In the genomic region with DNA sequence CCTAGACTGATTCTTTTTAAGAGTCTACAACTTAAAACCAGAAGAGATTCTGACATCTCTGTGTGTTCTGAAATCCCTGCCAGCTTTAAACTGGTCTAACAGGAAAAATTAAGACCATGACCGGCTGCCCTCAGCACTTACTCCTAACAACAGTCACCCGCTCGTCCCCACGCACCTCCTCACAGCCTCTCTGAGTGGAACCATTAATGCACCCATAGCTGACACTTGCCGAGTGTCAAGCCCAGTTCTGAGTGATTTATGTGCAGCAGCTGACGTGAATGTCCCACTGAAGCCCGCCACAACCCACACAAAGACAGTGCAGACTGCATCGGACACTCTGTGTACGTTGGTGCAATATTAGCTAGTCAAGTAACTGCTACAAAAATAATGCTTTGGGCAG, we compare ENCODE assay signal across 10 mouse cellular contexts.
DNase-seq lines count a peak whose midpoint lies in the region; ATAC-seq and TF ChIP-seq lines count a peak whose summit lies in the region.
"Had no signal": no experiment of that assay in that cellular context is flagged by ENCODE, and none has a peak within 500 bp of the region (broad histone marks: within the 10 kb centered on the region; RNA-seq: fewer than 3 reads in every experiment).

No protein-coding gene starts in this region.

- no peaks in the 10 kb centered on the region for H3K9me3 ChIP-seq in lung, embryonic 16.5 days (ENCODE audit: control insufficient read depth, low read length)
- no peaks in the 10 kb centered on the region for H3K9me3 ChIP-seq in limb, embryonic 10.5 days (replicated peaks)
- H3K9me3 ChIP-seq in stomach, embryonic 16.5 days (replicated peaks; ENCODE audit: control insufficient read depth, low read length) = no peaks in the 10 kb centered on the region

- 39% methylated on average over 9 of the region's 9 CpGs for WGBS in heart, adult 2 months
- 25% methylated on average over 9 of the region's 9 CpGs for WGBS in lung, embryonic 16.5 days
- 31% methylated on average over 9 of the region's 9 CpGs for WGBS in lung, adult 2 months
- WGBS in limb, embryonic 10.5 days = 21% methylated on average over 9 of the region's 9 CpGs
- WGBS in stomach, embryonic 16.5 days = 41% methylated on average over 9 of the region's 9 CpGs

- TF ChIP-seq EP300 in heart, adult 2 months (IDR thresholded peaks at IDR 0.05; ENCODE audit: insufficient read depth, low read depth, low read length) = no peak

- peak in 1 of 2 experiments; percentile 31 for DNase-seq in heart, adult 2 months
- DNase-seq in heart, postnatal 10 days = no peak
- DNase-seq in lung, adult 2 months = no peak
- peak; percentile 68 for DNase-seq in limb, embryonic 10.5 days (ENCODE audit: low spot score)
- no peak for DNase-seq in layer of hippocampus, adult 9-10 months (ENCODE audit: low spot score)
- DNase-seq in frontal cortex, postnatal 10 days (ENCODE audit: low spot score in 2 of 2) = no peak
- DNase-seq: cerebellum, adult 11 months; midbrain, embryonic 14.5 days had no signal

- H3K9ac ChIP-seq in heart, adult 2 months (ENCODE audit: low read depth, low read length) = peak overlapping the region; percentile 49
- H3K9ac ChIP-seq in lung, embryonic 16.5 days (ENCODE audit: low read length) = peak overlapping the region; percentile 49; the same call in 1 of the 2 replicates
- H3K9ac ChIP-seq in stomach, embryonic 16.5 days (ENCODE audit: low read length) = peak overlapping the region; percentile 38; the same call in 1 of the 2 replicates

- peaks cover 50% of the 10 kb centered on the region for H3K36me3 ChIP-seq in heart, adult 2 months (ENCODE audit: control insufficient read depth, insufficient read depth, low read length)
- no peaks in the 10 kb centered on the region for H3K36me3 ChIP-seq in lung, embryonic 16.5 days (ENCODE audit: control insufficient read depth, insufficient read depth, low read length)
- H3K36me3 ChIP-seq in limb, embryonic 10.5 days = peaks cover 52% of the 10 kb centered on the region
- no peaks in the 10 kb centered on the region for H3K36me3 ChIP-seq in stomach, embryonic 16.5 days (ENCODE audit: control insufficient read depth, insufficient read depth, low read length)

- peak; percentile 32; the same call in 1 of the 2 replicates for TF ChIP-seq POLR2A in heart, adult 2 months (IDR thresholded peaks at IDR 0.05; ENCODE audit: insufficient read depth, low read depth, low read length)
- no peak for TF ChIP-seq POLR2A in lung, adult 2 months (IDR thresholded peaks at IDR 0.05; ENCODE audit: borderline replicate concordance, extremely low read depth, low read depth, low read length)

- H3K4me3 ChIP-seq in heart, adult 2 months = peak overlapping the region; percentile 13
- H3K4me3 ChIP-seq in lung, embryonic 16.5 days (ENCODE audit: low read length) = peak overlapping the region; percentile 18; the same call in 1 of the 2 replicates
- no peak overlapping the region for H3K4me3 ChIP-seq in lung, adult 2 months (replicated peaks; ENCODE audit: extremely low read depth, low read depth, low read length)
- 0 out of 2 replicates have a peak overlapping the region, but pooled peaks have one; percentile 3 for H3K4me3 ChIP-seq in limb, embryonic 10.5 days
- H3K4me3 ChIP-seq in stomach, embryonic 16.5 days (replicated peaks; ENCODE audit: low read length) = no peak overlapping the region

- peak overlapping the region; percentile 87 for H3K27ac ChIP-seq in heart, adult 2 months
- H3K27ac ChIP-seq in lung, embryonic 16.5 days (ENCODE audit: low read length) = peak overlapping the region; percentile 73
- H3K27ac ChIP-seq in limb, embryonic 10.5 days = peak overlapping the region; percentile 76
- peak overlapping the region; percentile 47; the same call in 1 of the 2 replicates for H3K27ac ChIP-seq in stomach, embryonic 16.5 days (ENCODE audit: low read length)

- peak; percentile 37; the same call in 1 of the 2 replicates for ATAC-seq in lung, embryonic 16.5 days (ENCODE audit: low read depth)
- no peak for ATAC-seq in stomach, embryonic 16.5 days (ENCODE audit: insufficient read depth, low FRiP score)

- H3K79me2 ChIP-seq in heart, adult 2 months (replicated peaks; ENCODE audit: control insufficient read depth, insufficient read depth, low read length) = peaks cover 8% of the 10 kb centered on the region

- peak overlapping the region; percentile 40 for H3K4me2 ChIP-seq in lung, embryonic 16.5 days (ENCODE audit: low read depth, low read length)
- H3K4me2 ChIP-seq in stomach, embryonic 16.5 days (ENCODE audit: low read depth, low read length) = peak overlapping the region; percentile 30; the same call in 1 of the 2 replicates

- TF ChIP-seq CTCF in heart, adult 2 months (IDR thresholded peaks at IDR 0.05) = no peak
- TF ChIP-seq CTCF in lung, adult 2 months (IDR thresholded peaks at IDR 0.05; ENCODE audit: insufficient read depth, low read length) = no peak

- intact Hi-C loops in heart, adult 2 months (cut with DNase I) = loop anchor here (10.0 kb wide), 1 partner anchor 320 kb away; no protein-coding TSS in a partner anchor
- intact Hi-C loops in heart, postnatal 10 days (cut with DNase I) = no loop called here

- H3K27me3 ChIP-seq in heart, adult 2 months (ENCODE audit: control insufficient read depth, insufficient read depth, low read length) = no peaks in the 10 kb centered on the region
- no peaks in the 10 kb centered on the region for H3K27me3 ChIP-seq in lung, embryonic 16.5 days (ENCODE audit: control insufficient read depth, insufficient read depth, low read depth, low read length)
- no peaks in the 10 kb centered on the region for H3K27me3 ChIP-seq in limb, embryonic 10.5 days (ENCODE audit: low read depth, poor library complexity, severe bottlenecking)
- H3K27me3 ChIP-seq in stomach, embryonic 16.5 days (ENCODE audit: control insufficient read depth, insufficient read depth, low read length) = no peaks in the 10 kb centered on the region

- H3K4me1 ChIP-seq in heart, adult 2 months (ENCODE audit: control insufficient read depth, insufficient read depth, low read length) = peaks cover 34% of the 10 kb centered on the region
- H3K4me1 ChIP-seq in lung, embryonic 16.5 days (replicated peaks; ENCODE audit: control insufficient read depth, insufficient read depth, low read length) = peaks cover 59% of the 10 kb centered on the region
- peaks cover 37% of the 10 kb centered on the region for H3K4me1 ChIP-seq in lung, adult 2 months (ENCODE audit: control insufficient read depth, insufficient read depth, low read length)
- H3K4me1 ChIP-seq in limb, embryonic 10.5 days = peaks cover 85% of the 10 kb centered on the region
- peaks cover 51% of the 10 kb centered on the region for H3K4me1 ChIP-seq in stomach, embryonic 16.5 days (ENCODE audit: control insufficient read depth, insufficient read depth, low read length)

Comparison
In these comparisons a context has a peak if more than half of its experiments do, and no peak if none do; other contexts are left out.
1. H3K4me3 ChIP-seq: peak in heart, adult 2 months (single experiment), lung, embryonic 16.5 days (single experiment) and limb, embryonic 10.5 days (single experiment); none in lung, adult 2 months (single experiment) and stomach, embryonic 16.5 days (single experiment).
2. Peak in every context shown above with its lines, with median percentiles within 50 percentile points of each other: H3K27ac ChIP-seq and H3K9ac ChIP-seq.